Mouse (Mus musculus) liver, postnatal 0 days (tissue): Measurements from ENCODE around the gene Atp11a.

Experiments
- CTCF ChIP-seq: sonication (generic); IDR thresholded peaks from 2 replicates; pipeline ENCODE4 v1.5.1; 2016; ENCODE audit warnings: antibody characterized with exemption, low read depth
- EP300 ChIP-seq: IDR thresholded peaks from 2 replicates; pipeline ENCODE4 v1.6.1; 2016; ENCODE audit warnings: antibody characterized with exemption, low read depth, mild to moderate bottlenecking

- no peak for TF ChIP-seq CTCF
- no peak for TF ChIP-seq EP300
Measured at GRCm38 (mm10) chr8:12874194-12874791, 117.5 kb downstream of the Atp11a start.
